Mouse (Mus musculus): ENCODE measurements around the gene H6pd. TPM values are rescaled to one million over a fixed set of nuclear protein-coding genes. Genes with fewer than 3 reads are reported as not detected.

H6pd gene
- 17.9 TPM for polyA plus RNA-seq (2014; fragmentation: Illumina TruSeq; extraction: RNeasy Lipid Tissue Mini Kit (QIAGEN cat#74804); ENCODE audit: low read depth, low replicate concordance)

GRCm38 (mm10) chr4:150008853-150009586 is at the start of gene H6pd:
H6pd (minus strand) TSS chr4:150009023.

GRCm38 (mm10) chr4:149954893-149955439 is 53.9 kb downstream of the H6pd start, which contains the start of gene Spsb1:
Spsb1 (minus strand) TSS chr4:149955043.

Other genes with a start within 250 kb of the H6pd start
- 13.6 TPM for gene Slc25a33, start 234.7 kb downstream of the H6pd start, polyA plus RNA-seq (2014; fragmentation: Illumina TruSeq; extraction: RNeasy Lipid Tissue Mini Kit (QIAGEN cat#74804); ENCODE audit: low read depth, low replicate concordance)
- 5.7 TPM for gene Spsb1, start 54.0 kb downstream of the H6pd start, polyA plus RNA-seq (2014; fragmentation: Illumina TruSeq; extraction: RNeasy Lipid Tissue Mini Kit (QIAGEN cat#74804); ENCODE audit: low read depth, low replicate concordance)
- 0.87 TPM for gene Gpr157, start 78.3 kb upstream of the H6pd start, polyA plus RNA-seq (2014; fragmentation: Illumina TruSeq; extraction: RNeasy Lipid Tissue Mini Kit (QIAGEN cat#74804); ENCODE audit: low read depth, low replicate concordance)
- 0.35 TPM for gene Slc2a5, start 110.3 kb upstream of the H6pd start, polyA plus RNA-seq (2014; fragmentation: Illumina TruSeq; extraction: RNeasy Lipid Tissue Mini Kit (QIAGEN cat#74804); ENCODE audit: low read depth, low replicate concordance)
- gene Slc2a7, start 139.9 kb upstream of the H6pd start, polyA plus RNA-seq (2014; fragmentation: Illumina TruSeq; extraction: RNeasy Lipid Tissue Mini Kit (QIAGEN cat#74804); ENCODE audit: low read depth, low replicate concordance): not detected
- gene Car6, start 192.3 kb upstream of the H6pd start, polyA plus RNA-seq (2014; fragmentation: Illumina TruSeq; extraction: RNeasy Lipid Tissue Mini Kit (QIAGEN cat#74804); ENCODE audit: low read depth, low replicate concordance): not detected
- gene Eno1, start 227.7 kb upstream of the H6pd start, polyA plus RNA-seq (2014; fragmentation: Illumina TruSeq; extraction: RNeasy Lipid Tissue Mini Kit (QIAGEN cat#74804); ENCODE audit: low read depth, low replicate concordance): 190 TPM